Mouse (Mus musculus) retina, postnatal 1 day (tissue): ENCODE measurements at regions not wholly inside any gene's neighbourhood (a gene's known extent, or its start where the extent isn't known, plus 50 kb on each side); places are given as distances from the start of the nearest gene placed in this dataset.
A peak's percentile ranks its signal among the peaks of the same experiment; 100 is the strongest.

ENCODE experiments used
- DNase-seq: peaks from one replicate; pipeline ENCODE4 v3.0.0-alpha.2; 2012

DNA sequence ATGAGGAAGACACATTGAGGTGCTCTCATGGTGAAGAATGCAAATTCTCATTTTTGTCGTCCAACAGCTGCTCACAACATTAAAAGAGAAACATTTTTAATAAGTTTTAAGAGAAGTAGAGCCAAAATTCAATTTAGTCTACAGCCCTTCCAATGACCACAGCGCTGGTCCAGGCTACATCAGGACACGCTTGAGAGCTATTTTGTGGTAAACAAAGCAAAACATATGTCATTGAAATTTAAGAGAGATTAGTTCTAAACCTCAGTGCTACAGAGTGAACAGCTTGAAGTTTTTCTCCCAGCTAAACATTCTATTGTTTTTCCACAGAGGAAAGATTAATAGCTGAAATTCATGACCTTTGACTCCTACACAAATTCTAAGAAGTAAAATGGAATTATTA, 1820.8 kb upstream of the Acvr2a start:
- DNase-seq: no peak

DNA sequence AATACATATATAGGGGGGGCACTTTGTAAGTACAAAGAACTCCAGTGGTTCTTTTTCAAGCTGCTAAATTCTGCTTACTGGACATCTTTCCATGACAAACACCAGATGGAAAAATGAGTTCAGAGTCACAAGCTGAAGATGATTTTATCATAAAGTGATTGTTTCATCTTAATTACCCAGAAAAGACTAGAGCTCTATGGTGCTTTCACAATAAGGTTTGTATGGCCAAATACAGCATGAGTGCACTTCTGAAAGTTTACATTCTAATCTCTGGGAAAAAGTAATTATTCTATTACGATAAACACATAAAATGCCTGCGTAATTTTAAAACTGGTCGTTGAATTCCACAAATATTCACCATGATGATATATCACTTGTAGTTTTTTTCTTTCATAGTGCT, 1821.2 kb upstream of the Acvr2a start:
- no peak for DNase-seq

DNA sequence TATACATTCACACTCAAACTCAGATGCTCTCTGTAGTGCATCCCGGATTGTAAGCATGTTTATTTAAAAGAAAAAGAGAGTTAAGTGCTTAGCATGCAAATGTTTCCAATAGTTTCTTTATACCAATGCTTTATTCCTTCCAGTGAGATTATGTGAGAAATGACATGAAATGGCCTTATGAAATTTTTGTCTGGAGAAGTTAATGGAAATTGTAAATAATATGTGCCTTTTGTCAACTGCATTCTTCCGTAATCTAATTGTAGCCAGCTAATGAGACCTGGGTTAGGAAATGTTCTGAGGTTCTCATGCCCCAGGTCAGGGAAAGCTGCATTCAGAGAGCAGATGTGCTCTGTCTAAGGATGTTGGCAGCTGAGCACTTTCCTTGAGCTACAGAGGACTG, 1827.2 kb upstream of the Acvr2a start:
- no peak for DNase-seq

DNA sequence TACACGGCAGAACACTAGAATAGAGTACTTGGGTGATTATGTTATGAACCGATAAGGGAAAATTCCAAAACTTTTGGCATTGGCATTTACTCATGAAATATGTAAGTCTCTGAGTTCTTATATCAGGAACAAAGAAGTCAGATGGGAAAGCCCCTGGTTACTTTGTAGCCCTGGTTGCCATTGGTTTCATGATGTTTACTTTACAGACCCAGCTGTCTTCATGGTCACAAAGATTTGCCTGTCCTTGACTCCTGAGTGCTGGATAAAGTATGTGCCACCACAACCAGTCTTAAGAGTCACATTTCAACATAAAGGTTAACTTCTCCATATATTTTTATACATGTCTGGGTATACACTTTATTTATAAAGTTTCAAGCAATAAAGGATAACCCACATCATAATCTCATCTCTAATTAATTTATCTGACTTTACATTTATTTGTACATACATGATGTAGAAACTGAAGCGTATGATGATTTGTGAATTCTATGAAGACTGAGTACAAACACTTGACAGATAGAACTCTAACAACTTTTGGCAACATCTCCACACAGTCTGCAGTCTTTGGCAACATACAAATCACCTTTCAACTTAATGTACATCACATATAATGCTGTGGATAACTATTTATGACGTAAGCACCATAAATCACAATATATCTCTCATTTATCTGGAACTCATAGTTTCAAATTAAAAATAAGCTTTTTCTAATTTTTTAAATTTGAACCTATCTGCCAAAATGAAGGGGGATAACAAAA, 1827.8 kb upstream of the Acvr2a start:
- DNase-seq: no peak

DNA sequence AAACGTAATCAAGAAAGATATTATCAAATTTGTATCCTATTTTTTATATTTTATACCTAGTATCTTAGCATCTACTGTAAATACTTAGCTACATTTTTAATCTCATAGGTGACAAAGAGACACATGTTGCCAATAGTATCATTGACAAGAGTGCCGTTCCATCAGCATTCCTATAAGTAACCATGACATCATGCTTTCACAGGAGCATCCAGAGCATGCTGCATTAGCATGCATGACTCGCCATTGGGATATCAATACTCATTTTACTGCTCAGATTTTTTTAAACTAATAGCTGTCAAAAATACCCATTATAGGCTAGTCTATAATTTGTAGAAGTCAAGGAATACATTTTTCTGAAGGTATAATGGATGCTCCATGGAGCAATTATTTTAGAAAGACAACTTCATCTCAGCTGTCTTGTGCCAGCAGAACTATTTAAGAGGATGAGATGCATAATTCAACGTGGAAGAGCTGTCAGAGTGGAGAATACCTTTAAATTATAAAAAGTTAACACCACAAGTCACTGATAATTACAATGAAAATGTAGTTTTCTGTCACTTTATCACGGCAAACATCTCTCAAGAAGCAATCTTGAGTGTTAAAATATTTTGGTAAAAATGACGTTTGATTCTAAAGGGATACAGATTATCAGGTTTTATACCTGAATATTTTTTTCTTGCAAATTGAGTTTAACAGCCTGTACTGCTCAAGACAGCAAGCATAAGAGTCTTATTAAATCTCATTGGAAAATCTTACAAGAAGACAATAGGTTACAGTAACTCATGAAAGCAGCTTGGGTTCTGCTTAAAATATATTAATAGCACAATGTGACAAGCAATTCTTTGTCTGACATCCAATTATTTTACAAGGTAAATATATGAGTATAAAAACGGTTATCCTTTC, 1823.7 kb upstream of the Zeb2 start:
- no peak for DNase-seq

DNA sequence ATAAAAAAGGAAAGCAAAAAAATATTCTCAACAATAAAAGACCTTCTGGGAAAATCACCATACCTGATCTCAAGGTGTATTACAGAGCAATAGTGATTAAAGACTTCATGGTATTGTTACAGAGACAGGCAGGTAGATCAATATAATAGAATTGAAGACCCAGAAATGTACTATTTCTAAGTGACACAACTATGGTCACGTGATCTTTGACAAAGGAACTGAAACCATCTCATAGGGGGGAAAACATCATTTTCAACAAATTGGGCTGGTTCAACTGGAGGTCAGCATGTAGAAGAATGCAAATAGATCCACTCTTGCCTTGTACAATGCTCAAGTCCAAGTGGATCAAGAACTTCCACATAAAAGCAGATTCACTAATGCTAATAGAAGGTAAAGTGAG, 1815.6 kb upstream of the Zeb2 start:
- DNase-seq: no peak

DNA sequence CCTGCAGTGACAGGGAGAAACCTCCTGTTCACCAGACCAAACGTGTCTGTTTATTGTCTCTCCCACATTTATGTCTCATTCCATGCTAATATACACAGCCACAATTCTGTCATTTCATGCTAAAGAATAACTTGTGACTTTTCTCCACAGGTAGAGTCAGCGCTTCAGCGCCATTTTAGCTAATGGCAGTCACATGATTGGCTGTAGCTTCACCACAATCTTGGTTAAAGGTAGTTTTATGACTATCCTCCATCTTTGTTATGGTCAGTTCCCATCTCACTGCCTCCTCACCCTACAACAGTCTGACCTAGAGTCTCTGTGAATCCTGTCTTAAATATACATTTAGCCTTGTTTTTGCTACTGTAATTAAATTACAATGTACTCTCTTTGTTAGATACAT, 1807.0 kb upstream of the Zeb2 start:
- no peak for DNase-seq

DNA sequence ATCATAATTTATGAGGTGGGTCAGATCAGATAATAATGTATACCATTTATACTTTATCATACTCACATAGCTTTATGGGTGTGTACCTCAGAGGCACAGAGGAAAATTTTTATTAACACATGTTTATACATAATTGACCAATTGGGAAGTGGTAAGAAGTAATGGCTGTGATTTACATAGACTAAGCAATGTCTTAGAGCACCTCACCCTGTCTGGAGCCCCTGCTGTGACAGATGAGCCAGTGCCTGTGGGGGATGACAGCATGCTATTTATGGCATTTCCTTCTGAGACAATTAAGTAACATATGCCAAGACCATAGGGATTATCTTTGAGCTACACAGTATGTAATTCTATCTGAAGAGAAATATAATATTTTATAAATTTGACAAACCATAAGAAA, 1796.3 kb upstream of the Zeb2 start:
- peak; percentile 14 for DNase-seq

DNA sequence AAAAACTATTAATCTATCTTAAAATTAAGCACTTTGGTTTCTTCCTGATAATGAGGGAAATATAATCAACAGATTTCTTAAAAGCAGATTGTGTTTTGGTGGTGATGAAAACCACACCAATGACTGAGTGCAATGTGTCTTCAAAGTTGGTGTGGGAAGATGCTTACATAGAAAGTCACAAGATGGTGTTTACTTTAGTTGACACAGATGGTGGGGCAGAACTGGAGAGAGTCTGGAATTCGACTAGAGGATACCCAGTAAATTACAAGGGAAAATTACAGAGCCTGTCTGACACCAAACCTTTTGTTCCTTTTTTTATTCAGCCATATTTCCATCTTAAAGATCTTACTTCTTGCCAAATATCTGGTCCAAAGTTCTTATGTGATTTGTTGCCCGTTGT, 1766.0 kb upstream of the Zeb2 start:
- DNase-seq: no peak

DNA sequence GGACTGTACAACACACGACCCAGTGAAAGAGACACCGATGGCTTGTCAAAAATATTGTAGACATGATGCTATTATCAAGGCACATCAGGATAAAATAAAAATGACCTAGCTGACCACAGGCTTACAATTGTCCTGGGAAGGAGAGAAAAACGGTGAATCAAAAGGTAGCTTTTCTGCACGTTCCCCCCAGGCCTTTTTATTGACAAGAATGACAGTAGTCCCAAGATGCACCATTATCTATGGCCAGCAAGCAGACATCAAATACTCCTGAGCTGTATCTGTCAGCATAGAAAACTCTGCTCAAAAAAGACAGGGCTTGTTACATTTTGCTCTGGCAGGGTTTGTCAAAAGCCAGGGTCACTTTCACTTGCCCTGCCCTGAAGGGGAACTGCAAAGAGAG, 1753.6 kb upstream of the Zeb2 start:
- no peak for DNase-seq
